Mouse (Mus musculus) embryonic facial prominence, embryonic 11.5 days (tissue): ENCODE results near the gene Uhmk1. TPM values are rescaled to one million over a fixed set of nuclear protein-coding genes. Genes with fewer than 3 reads are reported as not detected.
"Not testable (repeated sequence)": the region's sequence is repeated elsewhere in the genome, so short reads cannot be mapped to it uniquely, and the experiment has no call there.

ENCODE experiments used
- ATAC-seq: fragments of 200-750 bp; cut with Nextera tagmentation; replicated peaks from 2 replicates; pipeline ENCODE4 v1.8.0; 2017; ENCODE audit warnings: low read depth; ENCODE audit not compliant: insufficient number of reproducible peaks, low FRiP score, low TSS enrichment
- DNase-seq: peaks from one replicate; pipeline ENCODE4 v3.0.0-alpha.2; 2015; ENCODE audit warnings: low spot score
- H3K27ac ChIP-seq: fragments of 300-500 bp; sonication (generic); replicated peaks from 2 replicates; pipeline ENCODE4 v1.5.1; 2014; ENCODE audit warnings: mild to moderate bottlenecking, low read depth, low read length, control low read depth
- H3K27me3 ChIP-seq: fragments of 300-500 bp; sonication (generic); 2 replicates; pipeline ENCODE4 v1.6.1; 2014; ENCODE audit warnings: mild to moderate bottlenecking, low read length, moderate library complexity, mixed read lengths; ENCODE audit not compliant: control insufficient read depth, insufficient read depth
- H3K36me3 ChIP-seq: fragments of 300-500 bp; sonication (generic); replicated peaks from 2 replicates; pipeline ENCODE4 v1.6.1; 2014; ENCODE audit warnings: low read depth, mild to moderate bottlenecking, low read length, moderate library complexity, mixed read lengths; ENCODE audit not compliant: control insufficient read depth, insufficient read depth
- H3K4me1 ChIP-seq: fragments of 300-500 bp; sonication (generic); 2 replicates; pipeline ENCODE4 v1.6.1; 2014; ENCODE audit warnings: low read length, mixed read lengths; ENCODE audit not compliant: control insufficient read depth, insufficient read depth
- H3K4me2 ChIP-seq: fragments of 300-500 bp; sonication (generic); 2 replicates; pipeline ENCODE4 v1.6.1; 2014; ENCODE audit warnings: low read depth, mild to moderate bottlenecking, control low read depth, low read length, moderate library complexity
- H3K4me3 ChIP-seq: fragments of 300-500 bp; sonication (generic); 2 replicates; pipeline ENCODE4 v1.5.1; 2014; ENCODE audit warnings: low read depth, low read length, control low read depth
- H3K9ac ChIP-seq: fragments of 300-500 bp; sonication (generic); replicated peaks from 2 replicates; pipeline ENCODE4 v1.6.1; 2014; ENCODE audit warnings: mild to moderate bottlenecking, control low read depth, low read length
- H3K9me3 ChIP-seq: fragments of 300-500 bp; sonication (generic); replicated peaks from 2 replicates; pipeline ENCODE4 v1.6.1; 2016; ENCODE audit warnings: mild to moderate bottlenecking, low read length, inconsistent platforms, mixed read lengths; ENCODE audit not compliant: control insufficient read depth
- WGBS: fragments of 180-500 bp; shearing (Covaris S2); extraction: QIAGEN DNeasy Blood & Tissue Kit; methylation state at CpG from one replicate; pipeline ENCODE4 v1.1.7; 2014; 5-methylcytosine and 5-hydroxymethylcytosine counted together
- polyA plus RNA-seq: library from polyadenylated mRNA; unstranded; fragments of >200 nt; fragmentation: Nextera tagmentation; extraction: Ambion mirVana; gene quantifications from 2 replicates; pipeline ENCODE4 v1.2.1, GENCODE M21; 2014

Gene Uhmk1
- polyA plus RNA-seq, result 11.8 and 14.0 TPM in 2 replicates

DNA sequence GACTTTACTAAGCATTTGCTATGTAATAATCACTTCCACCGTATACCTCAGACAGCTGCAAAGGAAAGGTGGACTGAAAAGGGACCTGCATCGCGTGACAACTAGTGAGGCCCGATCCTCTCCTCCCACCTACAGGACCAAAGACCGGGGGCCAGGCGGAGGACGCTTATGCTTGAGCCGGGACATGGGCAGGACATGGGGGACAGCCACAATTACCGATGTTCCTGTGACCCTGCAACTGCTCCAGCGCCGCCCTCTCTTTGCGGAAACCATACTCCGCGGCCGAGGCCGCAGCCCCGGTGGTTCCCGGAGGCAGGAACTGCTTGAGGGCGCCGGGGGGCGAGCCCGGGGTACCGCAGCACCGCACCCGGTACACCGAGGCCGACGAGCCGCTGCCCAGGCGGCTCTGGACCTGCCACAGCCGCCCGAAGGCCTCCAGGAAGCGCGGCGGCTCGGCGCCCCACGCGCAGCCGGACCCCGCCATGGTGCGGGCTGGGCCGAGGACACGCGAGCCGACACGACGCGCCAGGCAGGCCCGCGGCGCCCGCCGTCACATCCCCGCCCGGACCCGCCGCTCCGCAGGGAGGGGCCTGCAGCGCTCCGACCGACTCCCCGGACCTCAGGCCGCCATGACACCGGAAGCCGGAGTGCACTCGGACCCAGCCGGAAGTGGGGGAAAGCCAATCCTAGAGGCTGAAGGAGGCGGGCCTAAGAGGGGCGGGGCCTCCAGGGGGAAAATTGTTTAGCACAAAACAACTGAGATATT, at the start of gene Uhmk1:
Uhmk1 (minus strand) TSS at position 641 of the 766 bp plus-strand sequence.
- Histone ChIP-seq H3K9ac (peak within 1 kb of the TSS; percentile 92), H3K27ac (peak within 1 kb of the TSS; percentile 35; the same call in 1 of the 2 replicates), H3K27me3 (no peaks in the 10 kb centered on the region), H3K4me3 (peak within 1 kb of the TSS; percentile 98), H3K4me1 (no peaks in the 10 kb centered on the region), H3K4me2 (peak within 1 kb of the TSS; percentile 63), H3K36me3 (no peaks in the 10 kb centered on the region), H3K9me3 (no peaks in the 10 kb centered on the region)
- peak; percentile 98 for ATAC-seq
- peak; percentile 95 for DNase-seq
- under 1% methylated on average over 61 of the region's 70 CpGs for WGBS

DNA sequence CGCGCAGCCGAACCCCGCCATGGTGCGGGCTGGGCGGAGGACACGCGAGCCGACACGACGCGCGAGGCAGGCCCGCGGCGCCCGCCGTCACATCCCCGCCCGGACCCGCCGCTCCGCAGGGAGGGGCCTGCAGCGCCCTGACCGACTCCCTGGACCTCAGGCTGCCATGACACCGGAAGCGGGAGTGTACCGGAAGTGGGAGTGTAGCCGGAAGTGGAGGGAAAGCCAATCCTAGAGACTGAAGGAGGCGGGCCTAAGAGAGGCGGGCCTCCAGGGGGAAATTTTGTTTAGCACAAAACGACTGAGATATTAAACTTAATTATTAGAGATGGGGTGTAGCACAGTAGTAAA, 40.3 kb upstream of the Uhmk1 start:
- ATAC-seq (peak; percentile 98), DNase-seq (peak; percentile 94)
- Histone ChIP-seq H3K36me3 (no peaks in the 10 kb centered on the region), H3K4me1 (no peaks in the 10 kb centered on the region), H3K4me3 (peak overlapping the region; percentile 73), H3K27ac (no peak overlapping the region), H3K9me3 (no peaks in the 10 kb centered on the region), H3K4me2 (peak overlapping the region; percentile 64), H3K27me3 (no peaks in the 10 kb centered on the region), H3K9ac (peak overlapping the region; percentile 89)
- WGBS, result 6% methylated on average over 29 of the region's 32 CpGs

- no peaks in the 10 kb centered on the region for H3K36me3 ChIP-seq
- H3K9me3 ChIP-seq, result no peaks in the 10 kb centered on the region
- H3K27ac ChIP-seq, result no peak overlapping the region
- H3K4me2 ChIP-seq, result peak overlapping the region; percentile 64
- peak overlapping the region; percentile 73 for H3K4me3 ChIP-seq
- H3K9ac ChIP-seq, result peak overlapping the region; percentile 89
- DNase-seq (peak; percentile 6), ATAC-seq (peak; percentile 76)
- 29% methylated on average over 27 of the region's 30 CpGs for WGBS
- no peaks in the 10 kb centered on the region for H3K4me1 ChIP-seq
- H3K27me3 ChIP-seq, result no peaks in the 10 kb centered on the region
Measured at GRCm38 (mm10) chr1:170254893-170255559, 39.8 kb upstream of the Uhmk1 start.

DNA sequence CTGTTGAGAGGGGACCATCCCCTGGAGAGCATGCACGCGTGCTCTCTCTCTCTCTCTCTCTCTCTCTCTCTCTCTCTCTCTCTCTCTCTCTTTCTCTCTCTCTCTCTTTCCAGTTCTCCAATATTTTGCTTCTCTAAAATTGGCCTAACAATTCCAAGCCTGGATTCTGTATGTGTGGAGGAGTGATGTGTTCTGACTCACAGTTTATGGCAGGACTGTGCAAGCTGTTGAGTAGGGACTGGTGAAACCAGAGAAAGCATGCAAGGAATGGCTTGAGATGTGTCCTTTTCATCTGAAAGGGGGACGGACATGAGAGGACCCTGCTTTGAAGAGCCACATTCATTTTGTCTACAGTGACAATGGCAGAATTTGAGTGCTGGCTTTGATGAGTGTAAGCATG, 29.8 kb upstream of the Uhmk1 start:
- 81% methylated on average over 3 of the region's 3 CpGs for WGBS
- no peaks in the 10 kb centered on the region for H3K36me3 ChIP-seq
- H3K9ac ChIP-seq, result no peak overlapping the region
- H3K4me2 ChIP-seq, result no peak overlapping the region
- no peak overlapping the region for H3K27ac ChIP-seq
- no peak for DNase-seq
- H3K27me3 ChIP-seq, result no peaks in the 10 kb centered on the region
- ATAC-seq, result no peak
- no peaks in the 10 kb centered on the region for H3K9me3 ChIP-seq
- no peak overlapping the region for H3K4me3 ChIP-seq
- no peaks in the 10 kb centered on the region for H3K4me1 ChIP-seq

GRCm38 (mm10) chr1:170232688-170233087, 17.5 kb upstream of the Uhmk1 start, which contains the start of gene Sh2d1b2:
TSS of gene Sh2d1b2 (plus strand) at chr1:170232749.
- not testable (repeated sequence) for H3K36me3 ChIP-seq

GRCm38 (mm10) chr1:170223276-170223675, 8.1 kb upstream of the Uhmk1 start:
- 74% methylated on average over 2 of the region's 2 CpGs for WGBS
- no peaks in the 10 kb centered on the region for H3K9me3 ChIP-seq

More at GRCm38 (mm10) chr1:170232688-170233087, 17.5 kb upstream of the Uhmk1 start, which contains the start of gene Sh2d1b2:
- H3K27me3 ChIP-seq, H3K9me3 ChIP-seq, H3K4me3 ChIP-seq, H3K9ac ChIP-seq, H3K4me1 ChIP-seq, H3K27ac ChIP-seq, ATAC-seq, H3K4me2 ChIP-seq, DNase-seq: not testable (repeated sequence)
- WGBS, result 85% methylated on average over 5 of the region's 6 CpGs

DNA sequence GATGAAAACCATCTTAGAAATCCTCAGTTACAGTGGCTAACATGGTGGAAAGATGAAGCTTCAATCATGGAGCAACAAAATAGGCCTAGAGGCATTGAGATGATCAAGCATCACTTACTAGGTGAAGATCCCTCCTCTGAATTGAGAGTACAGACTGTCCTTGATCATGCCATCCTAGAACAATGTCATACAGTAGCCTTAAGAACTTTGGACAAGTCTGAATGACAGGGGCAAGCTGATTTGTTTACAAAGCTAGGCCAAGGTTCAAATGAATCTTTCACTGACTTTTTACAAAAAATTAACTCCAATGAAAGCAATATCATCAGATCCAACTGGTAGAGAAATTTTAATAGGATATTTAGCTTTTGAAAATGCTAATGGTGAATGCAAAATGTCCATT, 5.2 kb upstream of the Uhmk1 start:
- Histone ChIP-seq H3K9ac (no peak overlapping the region), H3K9me3 (no peaks in the 10 kb centered on the region), H3K27ac (no peak overlapping the region), H3K36me3 (no peaks in the 10 kb centered on the region), H3K27me3 (no peaks in the 10 kb centered on the region), H3K4me3 (no peak overlapping the region), H3K4me2 (no peak overlapping the region), H3K4me1 (no peaks in the 10 kb centered on the region)
- no peak for DNase-seq
- no peak for ATAC-seq

More at GRCm38 (mm10) chr1:170223276-170223675, 8.1 kb upstream of the Uhmk1 start:
- Histone ChIP-seq H3K9ac (no peak overlapping the region), H3K27me3 (no peaks in the 10 kb centered on the region), H3K4me1 (no peaks in the 10 kb centered on the region), H3K36me3 (no peaks in the 10 kb centered on the region), H3K4me2 (no peak overlapping the region), H3K27ac (no peak overlapping the region), H3K4me3 (no peak overlapping the region)
- ATAC-seq, result no peak
- DNase-seq, result no peak
